Mouse (Mus musculus): ENCODE measurements around the gene Derl2.
A peak's percentile ranks its signal among the peaks of the same experiment; 100 is the strongest.

Derl2 gene

DNA sequence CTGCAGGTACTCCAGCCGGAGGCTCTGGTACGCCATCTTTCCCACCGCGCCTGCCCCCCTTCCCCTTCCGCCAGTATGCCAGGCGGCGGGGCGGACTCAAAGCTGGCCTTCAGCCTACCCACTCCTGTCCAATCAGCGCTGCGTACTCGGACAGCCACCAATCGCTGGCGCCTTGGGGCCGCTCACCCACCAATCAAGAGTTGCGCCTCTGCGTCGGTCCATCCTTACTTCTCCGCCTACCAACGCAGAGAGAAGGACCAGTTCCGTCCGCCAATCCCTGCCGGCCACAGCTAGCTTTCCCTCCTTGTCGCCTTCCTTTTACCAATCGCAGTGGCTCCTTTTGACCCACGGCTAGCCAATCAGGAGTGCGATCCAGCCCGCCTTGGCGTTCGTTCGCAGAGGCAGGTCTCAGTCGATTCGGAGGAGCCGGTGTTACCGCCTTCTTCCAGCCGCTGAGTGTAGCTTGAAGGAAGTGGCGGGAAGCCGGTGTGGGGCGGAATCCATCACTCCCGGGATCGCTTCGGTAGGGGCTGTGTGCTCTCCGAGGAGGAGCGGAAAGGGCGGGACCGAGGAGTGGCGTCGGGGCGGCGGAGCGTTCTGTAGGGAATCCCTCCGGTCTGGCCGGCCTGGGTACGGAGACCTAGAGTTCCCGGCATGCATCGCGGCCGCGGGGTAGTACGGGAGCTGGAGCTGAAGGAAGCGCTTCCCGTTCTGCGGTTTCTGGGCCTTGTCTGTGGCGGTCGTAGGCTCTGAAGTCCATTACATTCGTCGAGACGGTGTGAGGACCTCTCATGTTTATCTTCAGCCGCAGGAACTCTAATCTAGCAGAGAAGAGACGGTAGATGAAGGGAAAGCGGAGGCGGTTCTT is at the start of gene Derl2, which contains the start of gene Mis12:
Gene Derl2 (minus strand): TSS at position 641 of the 868 bp plus-strand sequence.
Gene Mis12 (plus strand): TSS at position 411 of the 868 bp plus-strand sequence.
- DNase-seq (ENCODE audit: low spot score), result peak; percentile 95

DNA sequence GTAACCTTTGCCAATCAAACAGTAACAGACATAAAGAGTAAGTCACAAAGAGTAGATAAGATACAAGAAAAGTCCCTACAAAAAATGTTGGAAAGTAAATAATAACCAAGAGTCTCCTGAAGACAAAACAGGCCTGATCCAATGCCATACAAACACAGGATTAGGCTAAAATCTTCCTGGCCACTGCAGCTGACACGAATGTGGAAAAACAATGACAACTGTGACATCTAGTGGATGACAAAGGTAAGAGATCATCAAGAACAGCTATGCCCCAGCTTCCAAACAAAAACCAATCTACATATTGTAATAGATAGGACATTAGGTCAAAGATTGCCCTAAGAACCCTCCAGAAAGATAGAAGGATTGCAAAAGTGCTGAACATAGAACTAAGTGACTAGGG is 32.9 kb upstream of the Derl2 start:
- no peak for DNase-seq (ENCODE audit: low spot score)

DNA sequence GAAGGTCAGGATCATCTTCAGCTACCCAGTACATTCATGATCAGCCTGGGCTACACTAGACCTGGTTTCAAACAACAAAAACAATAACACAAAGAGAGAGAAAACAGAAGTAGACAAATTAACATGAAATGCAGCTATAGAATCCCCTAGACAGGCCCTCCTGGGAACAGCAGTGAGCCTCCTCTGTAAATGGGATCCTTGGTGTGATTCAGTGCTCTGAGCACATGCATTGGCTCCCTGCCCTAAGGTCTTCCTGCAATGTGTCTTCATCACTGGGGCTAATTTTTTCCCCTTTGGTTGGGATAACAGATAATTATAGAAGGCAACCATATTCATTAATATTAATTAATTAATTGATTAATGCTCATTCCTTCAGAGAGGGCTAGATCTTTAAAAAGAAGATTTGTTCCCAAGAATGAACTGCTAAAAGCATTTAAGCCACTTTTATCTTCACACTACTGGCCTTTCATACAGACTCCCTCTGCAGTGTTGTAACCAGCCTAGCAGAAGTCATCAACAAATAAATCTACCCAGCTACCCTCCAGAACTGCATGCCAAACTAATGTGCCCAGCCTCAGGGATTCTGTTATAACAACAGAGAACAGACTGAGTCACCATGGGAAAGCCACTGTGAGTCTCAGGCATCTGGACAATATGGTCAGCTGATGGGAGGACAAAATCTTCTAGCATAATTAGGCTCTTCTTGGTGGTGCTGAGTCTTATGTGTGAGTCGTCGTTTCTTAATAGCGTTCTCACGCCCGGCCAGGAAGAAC is 20.1 kb upstream of the Derl2 start:
- DNase-seq (ENCODE audit: low spot score), result no peak

DNA sequence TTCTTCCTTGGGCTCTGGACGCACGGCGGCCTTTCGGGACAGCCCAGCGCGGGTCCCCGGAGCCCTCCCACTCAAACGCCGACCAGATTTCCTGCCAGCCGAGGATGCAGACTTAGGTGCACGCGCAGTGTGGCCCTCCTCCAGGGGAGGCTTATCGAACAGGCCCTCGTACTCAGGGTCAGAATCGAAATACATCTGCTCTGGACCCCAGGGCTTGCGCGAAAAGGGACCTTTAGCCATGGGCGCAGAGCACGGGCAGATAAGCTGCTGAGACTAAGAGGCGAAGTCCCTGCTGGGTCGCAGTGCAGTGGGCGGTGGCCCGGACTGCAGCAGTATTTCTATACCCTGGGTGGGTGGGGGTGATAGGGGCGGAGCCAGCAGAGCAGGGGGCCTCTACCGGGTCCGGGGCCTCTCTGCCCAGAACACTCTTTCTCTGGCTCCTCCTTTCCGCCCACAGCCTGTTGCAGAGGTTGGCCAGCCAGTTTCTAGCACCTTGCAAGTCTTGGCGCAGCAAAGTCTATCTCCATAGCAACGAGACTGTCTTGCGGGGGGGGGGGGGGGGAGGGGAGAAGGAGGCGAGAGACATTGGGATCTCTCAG is 13.6 kb upstream of the Derl2 start, which contains the start of gene 6330403K07Rik:
Gene 6330403K07Rik (minus strand): TSS at position 351 of the 599 bp plus-strand sequence.
- peak; percentile 62 for DNase-seq (ENCODE audit: low spot score)

DNA sequence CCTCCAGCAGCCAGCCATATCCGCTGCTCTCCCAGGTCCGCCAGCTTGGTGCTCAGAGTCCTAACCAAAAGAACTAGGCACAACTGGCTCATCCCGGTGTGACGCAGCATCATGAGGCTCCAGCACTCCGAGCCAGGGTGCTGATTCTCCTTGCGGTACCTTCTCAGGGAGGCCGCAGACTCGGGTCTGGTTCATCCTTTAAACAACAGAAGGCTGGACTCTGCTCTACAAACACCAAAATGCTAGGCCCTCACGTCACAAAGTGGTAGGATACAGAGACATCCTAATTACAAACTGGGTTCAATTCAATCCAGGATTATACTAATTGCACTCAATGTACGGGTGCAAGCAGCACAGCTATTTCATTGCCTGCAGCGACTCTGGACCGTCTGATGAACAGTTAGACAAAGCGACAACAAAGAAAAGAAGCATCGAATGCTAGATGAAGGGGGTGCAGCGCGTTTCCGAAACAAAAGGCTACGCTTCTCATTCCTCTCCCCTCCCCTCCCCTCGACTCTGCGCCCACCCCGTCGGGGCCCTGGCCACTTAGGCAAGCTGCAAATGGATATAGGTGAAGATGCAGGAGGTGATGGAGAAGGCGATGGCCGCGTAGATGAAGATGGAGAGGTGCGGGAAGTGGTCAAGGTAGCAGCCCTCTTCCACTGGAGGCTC is 13.0 kb upstream of the Derl2 start:
- peak; percentile 44 for DNase-seq (ENCODE audit: low spot score)

DNA sequence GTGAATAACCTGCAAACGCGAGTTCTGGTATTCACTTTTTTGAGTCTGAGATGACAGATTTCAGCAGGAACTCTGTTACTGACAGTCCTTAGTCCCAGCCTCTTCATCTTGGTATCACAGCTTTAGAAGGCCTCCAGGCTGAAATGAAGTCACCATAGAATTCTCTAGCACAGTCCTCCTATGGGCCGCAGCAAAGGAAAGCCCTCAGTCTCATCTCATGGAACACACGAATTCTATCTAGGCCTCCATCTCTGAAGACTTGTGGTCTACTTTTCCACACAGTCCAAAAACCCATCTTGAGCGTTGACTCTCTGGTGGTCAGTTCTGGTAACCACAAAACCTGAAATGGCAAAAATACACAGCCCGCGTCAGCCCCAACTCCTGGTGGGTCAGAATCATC is 12.4 kb upstream of the Derl2 start:
- no peak for DNase-seq (ENCODE audit: low spot score)

DNA sequence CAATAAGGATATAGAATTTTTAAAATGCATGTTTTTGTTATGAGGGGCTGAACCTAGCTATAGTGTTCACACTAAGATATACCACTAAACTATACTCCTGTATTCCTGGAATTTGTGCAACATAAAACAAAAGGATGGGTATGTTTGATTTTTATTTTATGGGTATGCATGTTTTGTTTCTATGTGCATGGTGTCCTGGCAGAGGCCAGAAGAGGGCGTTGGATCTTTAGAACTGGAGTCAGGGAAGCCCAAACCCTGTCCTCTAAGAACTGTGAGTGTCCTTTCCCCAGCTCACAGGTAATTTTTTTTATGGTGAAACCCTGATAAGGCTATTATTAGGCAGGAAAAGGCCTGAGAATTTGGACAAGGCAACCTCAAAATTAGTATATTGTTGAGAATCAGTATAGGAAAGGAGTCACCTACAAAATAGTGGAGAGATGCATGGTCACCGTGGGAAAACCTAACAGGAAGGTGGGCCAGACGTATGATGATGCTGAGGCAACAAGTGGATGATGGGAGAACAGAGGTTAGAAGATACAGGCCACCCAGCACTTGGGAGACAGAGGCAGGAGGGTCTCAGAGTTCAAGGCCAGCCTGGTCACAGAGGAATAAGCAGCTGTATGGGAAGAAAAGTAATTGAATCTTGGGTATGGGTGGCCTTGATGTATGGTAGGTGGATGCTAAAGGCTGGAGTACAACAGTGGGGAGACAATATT is 9.9 kb upstream of the Derl2 start:
- no peak for DNase-seq (ENCODE audit: low spot score)

DNA sequence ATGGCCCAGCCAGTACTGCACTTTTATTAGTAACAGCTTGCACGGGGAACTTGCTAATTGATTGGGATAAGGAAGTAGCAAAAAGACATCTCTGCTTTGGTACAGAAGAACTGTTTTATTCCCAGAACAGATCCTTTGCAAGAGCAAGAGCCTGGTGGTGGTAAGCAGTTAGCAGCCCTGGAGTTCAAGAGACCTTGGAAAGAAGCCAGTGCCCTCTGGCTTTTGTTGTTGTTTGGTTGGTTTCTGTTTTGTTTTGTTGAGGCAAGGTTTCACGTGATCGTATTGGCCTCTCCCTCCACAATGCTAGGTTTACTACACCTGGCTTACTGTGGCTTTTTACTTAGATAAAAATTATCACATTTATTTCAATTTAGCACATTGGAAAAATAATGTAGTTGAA is 8.6 kb upstream of the Derl2 start:
- no peak for DNase-seq (ENCODE audit: low spot score)

DNA sequence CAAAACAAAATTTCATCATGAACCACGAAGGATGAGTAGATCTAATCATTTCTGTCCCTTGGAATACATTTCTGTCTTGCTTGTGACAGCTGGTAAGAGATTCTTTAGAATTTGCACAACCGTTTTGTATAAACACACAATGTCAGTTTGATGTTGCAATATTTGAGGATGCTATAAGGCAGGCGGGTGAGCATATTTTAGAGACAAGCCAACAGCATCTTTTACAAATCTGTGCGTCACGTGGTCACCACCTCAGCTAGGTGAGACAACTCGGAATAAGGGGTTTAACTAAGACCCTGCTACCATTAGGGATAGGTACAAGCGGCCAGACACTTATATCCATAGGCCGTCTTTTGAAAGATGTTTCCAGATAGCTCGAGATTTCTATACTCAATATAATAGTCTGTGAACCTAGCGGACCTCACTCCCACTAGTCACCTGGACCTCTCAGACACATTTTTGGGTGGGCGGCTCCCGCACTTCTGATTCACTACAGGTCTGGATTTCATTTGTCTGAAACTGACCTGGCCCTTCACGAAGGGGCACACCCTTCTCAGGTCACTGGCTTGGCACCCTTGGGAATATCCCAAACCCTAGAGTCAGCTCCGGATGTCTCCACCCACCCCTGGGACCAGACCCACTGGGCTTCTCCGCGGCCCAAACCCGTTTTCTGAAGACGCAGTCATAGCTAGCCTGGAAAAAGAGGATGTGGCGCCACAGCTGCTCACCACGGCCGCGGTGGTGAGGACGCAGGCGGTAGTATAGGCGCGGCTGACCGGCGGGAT is 1.0 kb downstream of the Derl2 start:
- DNase-seq (ENCODE audit: low spot score), result no peak

DNA sequence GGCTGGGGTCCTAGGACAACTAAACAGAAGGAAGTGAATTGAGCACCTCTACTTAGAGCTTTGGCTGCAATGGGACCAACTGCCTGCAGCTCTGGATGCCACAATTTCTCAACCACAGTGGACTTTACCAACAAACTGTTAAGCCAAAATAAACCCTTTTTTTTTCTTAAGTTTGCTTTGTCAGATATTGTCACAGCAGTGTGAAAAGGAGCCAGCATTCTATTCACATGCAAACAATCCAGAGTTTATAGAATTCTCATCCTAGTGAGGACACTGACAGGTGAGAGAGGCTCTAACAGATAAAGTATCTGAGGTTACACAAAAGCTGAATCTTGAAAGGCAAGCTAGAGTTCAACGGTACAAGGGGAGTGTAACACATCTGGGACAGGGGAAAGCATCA is 2.6 kb downstream of the Derl2 start:
- no peak for DNase-seq (ENCODE audit: low spot score)

DNA sequence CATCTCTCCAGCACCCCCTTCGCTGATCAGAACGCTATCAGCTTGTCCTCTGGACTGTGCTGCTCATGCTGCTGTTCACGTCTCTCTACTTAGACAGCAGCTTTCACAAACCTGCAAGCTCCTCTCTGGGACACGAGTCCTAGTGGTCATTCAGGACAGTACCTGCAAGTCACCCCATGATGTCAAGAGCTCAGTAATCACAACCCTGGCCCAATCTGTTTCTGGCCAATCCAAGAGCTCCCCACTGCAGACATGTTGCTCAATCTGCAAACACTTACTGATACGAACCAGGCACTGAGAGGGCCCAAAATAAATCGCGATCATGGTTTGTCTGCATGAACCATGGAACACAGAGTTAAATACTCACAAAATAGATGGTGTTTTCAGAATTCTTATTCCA is 6.9 kb downstream of the Derl2 start:
- no peak for DNase-seq (ENCODE audit: low spot score)

DNA sequence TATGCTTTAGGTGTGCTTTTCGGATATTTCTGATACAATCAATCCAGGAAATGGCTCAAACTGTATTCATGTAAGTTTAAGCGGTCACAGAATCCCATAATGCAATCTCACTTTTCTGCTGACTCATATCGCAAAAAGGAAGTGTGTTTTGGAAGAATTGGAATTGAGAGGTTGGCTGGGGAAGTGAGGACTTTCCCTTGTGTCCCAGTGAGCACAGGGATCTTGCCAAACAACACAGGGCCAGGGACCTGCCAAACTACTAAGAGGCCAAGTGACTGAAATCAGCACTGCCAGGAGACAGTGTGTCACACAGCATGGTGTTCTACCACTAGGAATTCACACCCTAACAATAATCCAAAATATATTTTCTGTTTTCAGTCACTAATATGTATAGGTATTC is 11.3 kb downstream of the Derl2 start:
- DNase-seq (ENCODE audit: low spot score), result no peak

DNA sequence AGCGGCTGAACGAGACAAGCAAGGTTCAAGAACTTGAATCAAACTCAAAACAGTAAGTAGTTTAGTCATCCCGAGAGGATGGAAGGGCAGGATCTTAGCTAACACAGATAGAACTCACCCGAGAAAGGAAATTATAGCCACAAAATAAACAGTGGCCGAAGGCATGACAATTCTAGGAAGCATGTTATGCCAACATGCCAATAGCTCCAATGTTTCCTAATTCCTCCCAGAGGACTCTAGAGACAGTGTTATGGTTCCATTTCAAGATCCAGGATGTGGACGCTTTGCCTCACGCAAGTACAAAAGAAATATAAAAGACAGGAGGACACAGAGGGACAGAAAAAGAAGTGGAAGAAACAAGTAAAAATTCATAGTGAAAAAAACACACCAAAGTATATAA is 11.8 kb downstream of the Derl2 start:
- DNase-seq (ENCODE audit: low spot score), result no peak

DNA sequence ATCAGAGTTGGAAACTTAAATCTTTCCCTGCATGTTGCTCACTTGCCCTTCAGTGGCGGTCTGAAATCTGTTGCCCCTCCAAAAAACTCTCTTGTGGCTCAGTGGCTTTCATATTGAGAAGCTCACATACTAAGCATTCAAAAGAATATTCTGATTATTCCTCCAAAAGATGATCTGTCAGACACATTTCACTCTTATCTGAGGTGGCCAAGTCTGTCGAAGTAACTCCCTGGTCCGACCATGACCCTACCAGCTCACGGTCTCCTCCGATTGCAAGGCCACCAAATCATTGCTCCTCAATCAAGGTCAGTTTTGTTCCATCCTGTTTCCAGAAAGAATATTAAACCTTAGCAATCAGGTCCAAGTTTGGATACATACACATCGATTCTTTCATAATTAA is 12.6 kb downstream of the Derl2 start:
- no peak for DNase-seq (ENCODE audit: low spot score)

DNA sequence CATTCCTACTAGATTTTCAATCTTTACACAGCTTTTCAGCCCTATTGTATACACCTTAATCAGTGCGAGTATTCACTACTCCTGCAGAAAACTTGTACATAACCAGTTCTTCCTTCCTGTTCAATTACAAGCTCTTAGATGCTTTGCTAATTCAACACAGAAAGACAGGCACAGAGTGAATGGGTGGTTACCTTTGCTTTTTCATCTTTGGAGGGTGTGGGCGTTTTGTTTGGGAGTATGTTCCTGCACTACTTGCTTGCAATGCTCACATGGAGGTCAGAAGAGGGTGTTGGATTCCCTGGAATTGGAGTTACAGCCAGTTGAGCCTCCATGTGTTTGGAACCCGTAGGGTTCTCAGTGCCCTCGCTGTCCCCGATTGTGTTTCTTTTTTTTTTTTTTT is 14.6 kb downstream of the Derl2 start:
- no peak for DNase-seq (ENCODE audit: low spot score)

DNA sequence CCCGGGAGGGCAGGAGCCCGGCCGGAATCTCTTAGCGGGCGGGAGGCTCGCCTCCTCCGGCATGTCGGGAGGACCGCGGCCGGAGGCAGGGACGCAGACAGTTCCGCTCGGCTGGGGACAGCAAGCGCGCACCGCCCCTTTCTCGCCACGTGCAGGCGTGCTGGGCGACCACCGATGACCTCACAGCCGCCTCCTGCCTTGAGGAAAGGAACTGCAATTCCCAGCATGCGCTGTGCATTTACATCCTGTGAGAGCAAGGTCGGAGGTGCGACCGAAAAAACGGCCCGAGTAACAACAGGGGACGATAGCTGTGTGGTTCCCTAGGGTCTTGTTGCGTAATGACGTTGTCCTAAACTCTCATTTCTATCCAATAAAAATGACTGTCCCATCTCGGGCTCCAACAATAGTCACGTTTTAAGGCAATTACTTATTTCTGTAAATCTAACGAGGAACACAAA is 15.3 kb downstream of the Derl2 start, which contains the start of gene Dhx33:
Gene Dhx33 (minus strand): TSS at position 122 of the 458 bp plus-strand sequence.
- DNase-seq (ENCODE audit: low spot score), result peak; percentile 96

DNA sequence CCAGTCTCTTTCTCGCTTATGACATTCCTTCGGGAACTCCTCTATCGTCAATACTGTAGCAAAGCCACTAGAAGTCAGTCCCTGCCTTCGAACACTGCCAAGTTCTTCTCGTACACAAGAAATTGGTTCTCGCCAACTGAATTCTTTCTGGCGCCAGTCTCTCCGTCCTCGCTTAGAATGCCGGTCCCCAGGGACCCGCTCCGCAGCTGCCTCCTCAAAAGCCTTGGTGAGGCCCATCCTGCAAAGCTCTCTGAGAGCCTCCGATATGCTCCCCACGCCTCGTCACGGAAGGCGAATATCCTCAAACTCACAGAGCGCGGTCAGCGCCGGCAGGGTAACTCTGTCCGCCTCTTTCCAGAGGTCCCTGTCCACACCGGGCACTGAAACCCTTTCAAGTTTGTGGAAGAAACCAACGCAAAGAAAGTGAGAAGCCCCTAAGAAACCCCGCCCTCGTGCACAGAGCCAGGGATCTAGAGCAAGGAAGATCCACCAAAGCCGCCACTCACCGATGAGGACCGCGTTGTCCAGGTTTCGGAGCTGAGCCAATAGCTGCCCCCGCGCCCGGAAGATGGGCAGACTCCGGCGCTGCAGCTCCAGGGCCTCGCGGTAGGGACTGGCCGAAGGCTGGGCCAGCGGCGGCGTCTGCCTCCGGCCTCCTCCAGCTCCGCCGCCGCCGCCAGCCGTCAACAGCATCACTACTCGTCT is 15.9 kb downstream of the Derl2 start:
- peak; percentile 78 for DNase-seq (ENCODE audit: low spot score)

DNA sequence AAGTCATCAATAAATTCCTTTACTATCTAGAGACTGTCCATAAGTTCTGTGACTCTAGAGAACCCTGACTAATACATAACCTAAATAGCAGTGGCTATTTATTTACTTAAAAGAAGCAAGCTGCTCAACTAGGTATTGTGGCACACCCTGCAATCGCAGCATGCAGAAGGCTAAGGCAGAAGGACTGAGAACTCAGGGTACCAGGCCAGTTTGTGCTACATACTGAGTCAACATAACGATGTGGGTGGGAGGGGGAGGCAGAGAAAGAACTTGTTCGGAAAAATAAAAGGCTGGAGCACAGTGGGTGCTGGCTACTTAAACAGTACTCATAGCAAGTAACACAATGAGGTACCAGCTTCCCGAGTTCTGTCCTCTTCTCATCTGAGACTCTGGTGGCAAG is 18.5 kb downstream of the Derl2 start:
- DNase-seq (ENCODE audit: low spot score), result no peak

DNA sequence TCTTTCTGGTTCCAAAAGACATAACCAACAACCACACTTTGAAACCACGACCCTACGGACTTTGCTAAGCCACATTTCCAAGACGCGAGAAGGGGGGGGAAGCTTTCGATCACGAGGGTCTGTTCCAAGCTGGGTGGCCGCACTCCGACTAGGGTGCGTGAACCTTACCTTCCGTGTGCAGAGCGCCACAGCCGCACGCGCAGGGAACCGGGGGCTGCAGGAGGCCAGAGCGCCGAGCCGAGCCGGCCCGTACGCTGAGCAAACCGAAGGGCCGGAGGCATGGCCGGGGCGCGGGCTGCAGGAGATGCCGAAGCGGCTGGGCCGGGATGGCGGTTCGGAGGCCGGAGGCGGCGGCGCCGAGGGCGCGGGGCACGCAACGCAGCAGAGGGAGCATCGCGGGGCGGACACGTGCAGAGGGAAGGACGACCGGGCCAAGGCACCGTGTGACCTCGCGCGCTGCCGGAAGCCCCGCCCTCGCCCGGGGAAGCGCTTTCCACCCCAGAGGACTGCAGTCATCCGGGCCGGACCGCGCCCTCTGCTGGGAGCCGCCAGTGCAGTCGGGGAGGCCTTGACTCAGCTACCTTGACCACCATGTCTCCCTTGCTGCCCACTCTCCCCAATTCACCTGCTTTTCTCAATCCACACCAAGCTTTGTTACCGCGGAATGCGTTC is 36.9 kb downstream of the Derl2 start, which contains the start of gene C1qbp:
Gene C1qbp (minus strand): TSS at position 470 of the 672 bp plus-strand sequence.
- peak; percentile 99 for DNase-seq (ENCODE audit: low spot score)

Data from testis, postnatal 10 days (tissue).